Mouse (Mus musculus) gastrocnemius, adult 18-20 months (tissue): ENCODE data around the gene Meis3. TPM values are rescaled to one million over a fixed set of nuclear protein-coding genes. Genes with fewer than 3 reads are reported as not detected.
A peak's percentile ranks its signal among the peaks of the same experiment; 100 is the strongest.

Source experiments
- DNase-seq: peaks from one replicate; pipeline ENCODE4 v3.0.0; 2021; ENCODE audit warnings: low spot score
- total RNA-seq, 2 experiments: library from RNA; stranded (reverse); gene quantifications; 2 replicates each; pipeline ENCODE4 v1.2.3; 2021

Meis3 gene
- total RNA-seq, 2 experiments from 2014 or later = 0.62 to 1.4 TPM

DNA sequence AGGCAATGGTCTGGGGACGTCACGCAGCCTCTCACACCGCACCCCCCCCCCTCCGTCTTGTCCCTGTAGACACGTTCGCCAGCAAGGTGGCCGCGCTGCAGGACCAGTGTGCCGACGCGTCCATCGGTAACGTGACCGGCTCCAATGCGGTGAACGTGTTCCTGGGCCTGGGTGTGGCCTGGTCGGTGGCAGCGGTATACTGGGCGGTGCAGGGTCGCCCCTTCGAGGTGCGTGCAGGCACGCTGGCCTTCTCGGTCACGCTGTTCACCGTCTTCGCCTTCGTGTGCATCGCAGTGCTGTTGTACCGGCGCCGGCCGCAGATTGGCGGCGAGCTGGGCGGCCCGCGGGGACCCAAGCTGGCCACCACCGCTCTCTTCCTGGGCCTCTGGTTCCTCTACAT lies 16.2 kb upstream of the Meis3 start:
- DNase-seq = no peak

DNA sequence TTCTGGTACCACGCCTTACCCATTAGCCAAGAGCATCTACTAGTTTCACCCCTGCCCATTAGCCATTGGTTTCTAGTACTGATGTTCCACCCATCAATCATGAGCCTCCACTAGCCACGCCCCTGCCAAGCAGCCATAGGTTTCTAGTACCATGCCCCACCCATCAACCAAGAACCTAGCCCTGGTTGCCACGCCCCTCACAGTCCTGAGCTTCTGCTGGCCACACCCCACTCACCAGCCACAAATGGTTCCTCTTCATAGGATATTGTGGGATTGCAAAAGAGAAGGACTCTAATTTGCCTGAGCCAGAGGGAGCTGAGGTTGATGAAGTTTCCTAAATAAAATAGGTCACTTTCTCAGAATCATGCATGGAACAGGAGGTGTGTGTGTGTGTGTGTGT lies 14.2 kb upstream of the Meis3 start:
- no peak for DNase-seq

DNA sequence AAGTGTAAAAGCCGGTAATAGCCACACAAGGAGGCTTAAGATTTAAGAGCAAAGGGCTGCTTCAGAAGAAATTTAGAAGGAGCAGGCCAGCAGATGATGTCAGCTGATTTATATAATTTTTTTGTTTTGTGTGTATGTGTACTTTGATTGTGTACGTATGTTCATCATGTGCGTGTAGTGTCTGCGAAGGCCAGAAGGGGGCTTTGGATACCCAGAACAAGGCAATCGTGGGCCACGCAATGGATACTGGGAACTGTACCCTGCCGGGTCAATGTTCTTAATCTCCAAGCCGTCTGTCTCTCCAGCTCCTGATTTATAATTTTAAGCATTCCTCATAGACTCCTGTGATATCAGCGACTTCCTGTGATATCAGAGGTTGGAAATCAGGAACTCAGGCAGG lies 13.6 kb upstream of the Meis3 start:
- DNase-seq = no peak

DNA sequence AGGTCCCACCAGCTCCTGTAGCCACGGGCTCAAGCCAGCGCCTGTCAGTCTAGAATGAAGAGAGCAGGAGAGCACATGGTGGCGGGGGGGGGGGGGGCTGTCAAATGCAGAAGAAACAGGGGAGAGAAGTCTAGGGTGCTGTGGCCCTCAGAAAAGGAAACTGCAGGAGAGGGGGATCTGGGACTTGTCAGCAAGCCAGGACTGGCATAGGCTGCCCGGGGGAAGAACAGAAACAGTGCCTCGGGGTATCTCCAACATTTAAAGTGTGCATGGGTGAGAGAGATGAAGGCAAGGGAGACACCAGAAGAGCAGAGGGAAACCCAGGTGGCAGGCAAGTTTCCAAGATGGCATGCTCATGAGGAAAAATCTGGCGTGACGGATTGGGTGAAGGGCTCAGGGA lies 12.9 kb upstream of the Meis3 start:
- no peak for DNase-seq

DNA sequence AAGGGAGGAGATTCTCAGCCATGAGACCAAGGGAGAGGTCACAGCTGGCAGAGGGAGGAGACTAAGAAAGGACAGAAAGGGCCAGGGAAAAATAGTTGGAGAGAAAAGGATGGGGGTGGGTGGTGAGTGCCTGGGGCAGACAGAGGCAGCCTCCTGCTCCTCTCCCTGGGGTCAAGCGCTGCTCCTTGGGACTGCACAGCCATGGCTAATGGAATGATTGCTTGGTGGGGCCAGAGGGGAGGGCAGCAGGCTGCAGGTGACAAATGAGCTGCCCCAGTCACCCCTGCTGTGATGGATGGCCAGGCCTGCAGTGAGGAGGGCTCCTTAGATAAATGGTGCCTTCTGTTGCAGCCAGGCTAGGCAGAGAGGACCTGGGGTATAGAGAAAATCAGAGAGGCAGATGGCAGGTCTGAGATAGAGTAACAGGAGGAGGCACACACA lies 2.7 kb upstream of the Meis3 start:
- no peak for DNase-seq

DNA sequence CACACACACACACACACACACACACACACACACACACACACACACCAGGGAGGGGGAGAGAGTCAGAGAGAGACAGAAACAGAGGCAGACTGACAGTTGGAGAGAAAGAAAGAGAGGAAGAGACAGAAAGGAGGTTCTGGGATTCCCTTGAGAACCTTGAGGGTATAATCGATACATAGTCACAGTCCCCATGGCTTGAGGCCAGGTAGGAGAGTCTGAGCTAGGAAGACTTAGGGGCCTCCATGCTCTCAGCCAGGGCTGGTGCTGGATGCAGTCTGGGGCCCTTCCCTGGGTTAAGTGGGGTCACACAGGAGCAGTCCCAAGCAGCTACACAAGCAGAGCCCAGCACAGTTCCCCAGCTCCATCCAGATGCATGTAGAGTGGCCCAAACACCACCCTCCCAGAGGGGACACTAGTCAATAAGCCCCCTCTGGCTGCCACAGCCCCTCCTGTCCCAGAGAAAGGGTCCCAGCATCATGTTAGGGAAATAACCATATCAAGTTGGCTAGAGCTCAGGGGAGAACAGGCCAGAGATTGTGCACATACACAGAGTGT lies 2.2 kb upstream of the Meis3 start:
- DNase-seq = no peak

DNA sequence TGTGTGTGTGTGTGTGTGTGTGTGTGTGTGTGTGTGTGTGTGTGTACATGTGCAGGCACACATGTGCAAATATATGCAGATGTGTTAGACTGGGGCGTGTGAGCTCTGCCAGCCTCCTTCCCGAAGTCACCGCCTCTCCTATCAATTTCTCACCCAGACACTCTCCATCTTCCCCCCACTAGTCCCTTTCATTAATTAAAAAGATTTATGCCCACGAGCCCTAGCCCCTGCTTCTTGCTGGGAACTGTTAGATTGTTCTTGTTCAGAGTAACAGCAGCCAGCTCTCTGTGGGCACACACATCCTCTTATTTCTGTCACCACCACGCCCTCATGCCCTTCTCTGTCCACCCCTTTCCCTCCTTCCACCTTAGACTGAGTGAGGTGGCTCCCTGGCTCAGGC lies 1.7 kb upstream of the Meis3 start:
- no peak for DNase-seq

DNA sequence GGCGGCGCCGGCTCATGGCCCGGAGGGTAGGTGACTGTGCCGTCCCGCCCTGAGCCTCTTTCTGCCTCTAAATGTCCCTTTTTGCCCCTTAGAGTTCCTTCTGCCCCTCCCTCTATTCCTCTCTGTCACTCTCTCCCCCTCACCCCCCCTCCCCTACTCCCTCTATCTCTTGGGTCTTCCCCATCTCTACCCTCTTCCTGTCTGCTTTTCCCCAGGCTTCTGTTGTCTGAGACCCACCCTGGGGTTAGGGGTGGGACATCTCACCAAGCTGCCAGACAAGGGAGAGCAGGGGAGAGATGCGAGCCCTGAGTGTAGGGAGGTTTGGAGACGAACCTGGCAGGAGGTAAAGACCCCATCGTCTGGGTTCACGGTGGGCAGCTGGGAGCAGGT lies 647 bp downstream of the Meis3 start:
- no peak for DNase-seq

DNA sequence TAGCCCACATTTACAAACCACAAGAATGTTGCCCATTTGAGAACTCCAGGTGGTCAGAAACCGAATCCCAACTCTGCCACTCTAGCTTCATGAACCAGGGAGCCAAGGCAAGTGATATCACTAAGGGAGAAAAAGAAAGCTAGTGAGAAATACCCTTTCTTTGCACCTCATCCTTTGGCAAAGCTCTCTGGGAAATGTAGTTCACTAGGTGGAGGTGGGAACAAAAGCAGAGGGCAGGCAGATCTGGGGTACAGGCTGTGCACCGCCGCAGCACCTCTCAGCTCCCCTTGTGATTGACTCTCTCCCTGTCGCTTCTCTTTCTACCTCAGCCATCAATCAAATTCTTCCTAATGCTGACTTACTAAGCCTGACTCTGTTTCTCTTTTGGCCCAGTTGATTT lies 3.2 kb downstream of the Meis3 start:
- no peak for DNase-seq

DNA sequence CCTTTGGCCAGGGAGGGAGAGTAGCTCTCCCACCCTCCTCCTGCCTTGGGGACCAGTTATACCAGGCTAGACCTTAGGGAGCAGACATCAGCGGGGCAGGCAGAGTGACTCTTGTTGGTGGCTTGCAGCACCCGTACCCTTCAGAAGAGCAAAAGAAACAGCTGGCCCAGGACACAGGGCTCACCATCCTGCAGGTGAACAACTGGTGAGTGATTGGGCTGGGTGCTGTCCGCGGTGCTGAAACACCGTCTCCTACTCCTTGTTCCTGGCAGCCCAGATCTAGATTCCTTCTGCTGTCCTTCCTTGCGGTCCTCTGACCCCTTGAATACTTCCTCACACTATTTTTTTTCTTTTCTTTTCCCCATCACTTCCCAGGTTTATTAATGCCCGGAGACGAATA lies 8.8 kb downstream of the Meis3 start:
- peak; percentile 19 for DNase-seq

DNA sequence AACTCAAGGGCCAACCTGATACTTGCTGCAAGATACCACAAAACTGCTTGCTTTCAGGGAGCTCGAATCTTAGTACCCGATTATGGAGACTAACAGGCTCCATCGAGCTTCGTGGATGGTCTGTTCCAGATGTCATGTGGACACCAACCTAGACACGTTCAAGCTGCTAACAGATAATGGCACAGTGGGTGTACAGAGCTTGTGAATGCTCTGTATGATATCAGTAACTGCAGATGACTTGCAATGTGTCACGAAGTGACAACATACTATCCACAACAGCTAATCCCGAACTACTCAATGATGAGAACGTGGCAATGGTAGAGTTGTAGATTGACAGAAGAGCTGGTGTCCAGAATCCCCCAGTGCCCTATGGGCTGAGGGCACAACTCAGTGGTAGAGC lies 12.6 kb downstream of the Meis3 start:
- no peak for DNase-seq

DNA sequence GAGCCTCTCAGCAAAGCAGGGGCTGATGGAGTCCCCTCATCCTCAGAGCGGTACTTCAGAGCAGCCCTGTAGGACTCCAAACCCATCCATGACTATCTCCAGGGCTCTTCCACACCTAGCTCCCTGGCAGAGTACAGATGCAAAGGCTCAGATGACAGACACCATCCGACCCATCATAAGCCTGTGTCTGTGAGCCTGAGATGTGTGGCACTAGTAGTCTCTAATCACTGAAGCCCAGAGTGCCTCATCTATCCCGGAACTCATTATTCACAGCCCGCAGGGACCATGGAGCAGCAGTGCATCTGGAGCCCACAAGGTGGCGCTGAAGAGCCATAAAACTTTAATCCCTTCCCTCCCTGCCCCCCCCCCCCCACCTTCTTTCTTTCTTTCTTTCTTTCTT lies 17.4 kb downstream of the Meis3 start:
- peak; percentile 75 for DNase-seq

DNA sequence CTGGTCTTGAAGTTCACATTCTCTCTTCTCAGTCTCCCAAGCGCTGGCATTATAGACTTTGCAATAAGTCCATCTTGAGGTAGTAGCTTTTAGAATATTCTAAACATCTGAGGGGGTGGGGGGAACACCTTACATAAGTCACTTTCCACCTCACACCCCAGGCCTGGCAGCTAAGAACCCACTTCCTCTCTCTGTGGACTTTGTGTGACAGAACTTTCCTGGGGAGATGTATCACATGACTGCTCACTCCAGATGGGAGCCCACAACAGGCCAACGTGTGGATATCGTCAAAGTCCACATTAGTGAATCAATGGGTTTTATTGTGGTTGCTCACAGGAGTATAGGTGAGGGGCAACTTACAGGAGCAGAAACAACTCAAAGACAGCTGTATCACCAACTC lies 18.8 kb downstream of the Meis3 start:
- DNase-seq = no peak

DNA sequence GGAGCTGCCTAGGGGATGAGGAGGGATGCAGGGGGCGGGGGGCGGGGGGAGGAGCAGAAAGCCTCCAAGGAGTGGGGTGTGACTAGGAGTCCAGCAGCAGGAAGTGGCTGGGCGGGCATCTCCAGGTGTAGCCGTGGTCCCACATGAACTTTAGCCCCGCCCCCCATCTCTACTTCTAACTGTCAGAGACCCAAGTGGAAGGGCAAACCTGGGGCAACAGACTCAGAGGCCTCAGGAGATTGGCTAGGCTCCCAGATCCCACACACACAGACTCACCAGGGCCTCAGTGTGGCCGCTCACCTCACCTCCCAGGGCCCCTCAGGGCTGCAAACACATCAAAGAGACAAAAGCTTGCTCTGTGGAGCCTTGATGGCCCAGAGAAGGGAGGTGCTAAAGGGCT lies 21.7 kb downstream of the Meis3 start:
- DNase-seq = no peak

DNA sequence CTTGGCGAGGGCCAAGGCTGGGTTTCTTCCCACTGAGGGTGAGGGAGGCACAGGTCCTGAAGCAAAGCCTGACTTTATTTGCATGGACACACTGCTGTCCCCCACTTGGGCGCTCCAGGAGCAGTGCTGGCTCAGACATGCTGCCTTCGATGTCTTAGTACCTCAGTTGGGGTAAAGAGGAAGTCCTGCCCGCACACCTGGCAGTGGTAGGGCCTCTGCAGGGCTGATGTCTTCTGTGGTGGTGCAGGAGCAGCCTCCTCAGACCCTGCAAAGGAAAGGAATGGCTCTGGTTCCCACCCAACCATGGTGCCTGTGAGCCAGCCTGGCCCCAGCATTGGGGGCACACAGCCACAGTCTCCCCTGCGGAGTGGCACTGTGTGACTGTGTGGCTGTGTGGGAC lies 22.3 kb downstream of the Meis3 start:
- DNase-seq = no peak

DNA sequence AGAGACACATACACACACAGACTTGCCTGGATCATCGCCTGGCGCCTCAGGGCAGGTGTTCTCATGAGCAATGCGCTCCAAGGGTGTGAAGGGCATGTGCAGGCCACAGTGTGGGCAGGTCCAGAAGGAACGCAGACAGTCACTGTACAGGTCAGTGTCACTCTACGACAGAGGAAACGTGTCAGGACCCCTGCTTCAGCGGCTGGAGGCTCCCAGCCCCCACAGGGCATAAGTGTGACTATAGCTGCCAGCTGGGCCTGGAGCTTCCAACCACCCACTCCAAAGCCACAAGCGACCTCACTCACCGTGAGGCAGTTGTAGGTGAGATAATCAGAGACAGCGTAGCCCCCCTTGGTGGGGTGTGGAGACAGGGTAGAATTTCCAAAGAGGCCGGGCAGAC lies 23.6 kb downstream of the Meis3 start:
- DNase-seq = no peak

DNA sequence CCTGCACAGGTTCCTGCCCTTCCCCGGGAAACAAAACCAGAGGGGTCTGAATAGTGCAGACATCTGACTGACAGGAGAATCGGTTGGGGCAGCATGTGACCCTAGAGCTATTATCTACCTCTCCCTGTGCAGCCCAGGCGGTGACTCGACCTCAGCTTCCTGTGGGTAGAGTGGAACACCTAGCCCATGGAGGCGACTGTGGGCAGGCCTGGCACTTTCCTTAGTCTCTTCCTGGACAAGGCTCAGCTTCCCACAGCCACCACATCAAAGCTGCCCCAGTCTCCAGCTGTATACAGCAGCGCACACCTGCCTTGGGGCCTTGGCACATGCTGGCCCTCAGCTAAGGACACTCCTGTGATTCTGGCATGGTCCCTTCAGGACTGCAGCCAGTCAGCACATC lies 26.2 kb downstream of the Meis3 start:
- no peak for DNase-seq

DNA sequence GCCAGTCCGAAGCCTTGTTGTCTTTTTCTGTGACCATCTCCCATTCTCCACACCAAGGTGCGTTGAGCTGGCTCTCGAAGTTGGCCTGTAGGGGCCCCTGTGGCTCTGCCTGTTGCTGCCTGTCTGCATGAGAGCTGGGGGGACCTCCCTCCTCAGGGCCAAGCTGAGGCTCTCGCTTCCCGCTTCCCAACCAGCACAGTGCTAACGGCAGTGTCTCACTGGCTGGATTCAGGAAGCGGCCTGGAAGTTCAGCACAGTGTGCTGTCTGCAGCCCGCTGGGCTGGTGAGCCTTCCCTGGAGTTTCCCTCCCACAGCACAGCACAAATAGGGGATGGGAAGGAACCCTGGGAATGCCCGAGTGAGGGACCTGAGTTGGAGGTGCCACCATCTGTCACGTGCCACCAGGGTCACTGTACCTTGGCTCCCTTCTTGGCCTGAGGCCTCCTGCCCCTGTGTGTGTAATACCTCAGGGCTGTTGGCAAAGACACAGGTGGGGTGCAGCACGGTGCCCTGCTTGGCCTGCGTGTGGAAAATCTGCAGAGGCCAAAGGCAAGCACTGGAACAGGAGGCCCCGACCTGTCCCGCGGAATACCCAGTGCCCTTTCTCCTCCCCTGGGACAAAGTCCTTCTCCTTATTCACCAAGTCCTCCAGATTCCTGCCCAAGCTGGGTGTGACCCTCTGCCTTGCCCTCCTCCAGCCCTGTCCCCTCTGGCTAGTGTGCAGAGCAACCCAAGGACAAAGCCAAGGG lies 28.0 kb downstream of the Meis3 start:
- DNase-seq = no peak

DNA sequence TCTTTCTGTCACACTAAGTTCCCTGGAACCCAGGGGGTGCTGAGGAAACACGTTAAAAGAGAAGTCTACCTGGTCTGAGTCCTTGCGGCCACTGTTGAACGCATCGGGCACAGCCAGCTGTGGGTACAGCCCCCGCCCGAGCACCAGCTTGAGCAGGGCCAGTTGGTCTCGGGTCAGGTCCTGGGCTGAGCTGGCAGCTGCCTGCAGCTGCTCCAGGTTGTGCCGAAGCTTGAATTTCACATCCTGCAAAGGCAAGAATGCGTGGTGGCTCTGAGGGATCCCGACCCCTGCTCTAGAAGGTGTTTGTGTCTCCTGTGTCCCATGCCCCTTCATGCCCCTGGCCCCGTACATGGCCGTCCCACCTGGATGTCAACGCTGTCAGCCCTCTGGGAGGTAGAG lies 28.6 kb downstream of the Meis3 start:
- DNase-seq = no peak

DNA sequence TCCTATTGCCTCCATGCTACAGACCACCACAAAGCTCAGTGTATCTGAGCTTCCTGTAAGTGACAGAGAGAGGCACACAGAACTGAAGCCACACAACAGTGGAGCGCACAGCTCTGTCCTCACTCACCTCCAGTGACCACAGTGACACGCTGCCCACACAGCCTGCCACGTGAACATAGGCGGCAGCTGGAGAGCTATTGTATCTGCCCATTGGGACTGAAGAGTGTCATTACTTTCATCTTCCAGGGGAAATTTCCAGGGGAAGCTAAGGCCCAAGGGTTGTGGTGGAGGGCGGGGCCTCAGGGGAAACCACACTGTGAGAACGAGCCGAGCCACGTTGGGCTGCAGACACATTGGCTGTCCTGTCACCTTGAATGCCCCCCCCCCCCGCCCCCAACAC lies 29.9 kb downstream of the Meis3 start:
- no peak for DNase-seq

DNA sequence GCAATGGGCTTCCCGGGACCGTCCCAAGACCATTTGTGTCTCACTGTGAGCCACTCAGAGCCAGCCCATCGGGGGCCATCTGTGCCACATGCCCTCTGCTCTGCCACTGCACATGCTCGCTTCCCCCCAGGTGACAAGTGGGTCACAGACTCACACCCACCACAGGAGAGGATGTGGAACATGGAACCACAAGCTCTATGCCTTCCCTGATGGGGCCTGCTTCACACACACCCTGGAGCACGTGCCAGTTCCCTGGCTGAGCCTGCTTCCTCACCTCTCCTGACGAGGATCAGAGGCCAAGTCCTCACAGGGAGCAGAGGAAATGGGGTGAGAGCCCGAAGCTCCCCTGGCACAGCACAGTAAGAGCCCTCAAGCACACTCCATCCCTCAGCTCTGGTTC lies 32.2 kb downstream of the Meis3 start:
- no peak for DNase-seq

DNA sequence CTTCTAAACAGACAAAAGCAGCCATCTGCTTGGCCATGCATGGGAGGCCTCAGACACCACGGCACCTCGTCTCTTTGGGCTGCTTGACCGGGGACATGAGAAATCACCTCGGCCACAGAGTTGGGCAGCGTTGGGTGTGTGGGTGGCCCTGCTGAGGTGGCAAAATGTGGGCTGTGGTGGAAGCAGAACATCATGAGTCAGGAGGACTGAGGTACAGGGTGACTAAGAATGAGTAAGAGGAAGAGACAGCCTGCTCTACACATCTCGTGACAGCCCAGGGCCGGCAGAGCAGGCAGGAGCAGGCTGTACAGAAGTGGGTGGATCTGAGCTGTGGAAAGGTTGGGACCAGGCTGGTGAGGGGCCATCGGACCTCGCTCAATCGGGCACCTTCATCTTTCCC lies 32.6 kb downstream of the Meis3 start:
- DNase-seq = peak; percentile 7

DNA sequence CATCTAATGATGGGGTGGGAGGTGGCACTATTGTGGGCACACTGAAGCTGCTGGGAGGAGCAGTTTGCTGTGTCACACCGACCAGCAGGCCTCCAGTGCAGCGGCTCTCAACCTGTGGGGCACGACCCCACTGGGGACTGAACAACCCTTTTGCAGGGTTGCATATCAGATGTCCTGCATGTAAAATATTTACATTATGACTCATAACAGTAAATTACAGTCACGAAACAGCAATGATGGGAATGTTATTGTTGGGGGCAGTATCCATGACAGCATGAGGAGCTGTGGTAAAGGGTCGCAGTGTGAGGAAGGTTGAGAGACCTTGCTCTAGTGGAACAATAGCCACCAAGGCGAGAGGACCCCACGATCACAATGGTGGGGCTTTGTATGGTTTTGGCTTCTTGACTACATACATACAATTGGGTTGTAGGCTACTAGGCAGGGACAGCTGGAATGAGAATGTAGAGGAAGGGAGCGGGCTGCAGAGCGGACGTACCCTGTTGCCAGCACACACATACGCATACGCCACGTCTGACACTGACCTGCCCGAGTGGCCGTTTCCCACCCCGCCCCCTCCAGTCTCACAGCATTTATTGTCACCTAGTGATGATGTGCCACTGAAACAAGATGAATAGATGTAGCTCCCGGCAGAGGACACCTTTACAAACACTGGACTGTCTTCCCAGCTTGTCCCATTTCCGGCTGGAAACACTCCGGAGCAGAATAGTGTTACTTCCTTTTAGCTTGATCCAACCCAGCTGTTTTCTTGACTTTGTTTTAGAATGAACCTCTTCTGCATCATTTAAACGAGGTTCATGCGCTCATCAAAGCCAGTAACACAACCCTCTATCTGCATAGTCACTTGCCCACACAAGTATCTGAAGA lies 34.1 kb downstream of the Meis3 start:
- DNase-seq = no peak
